Mouse (Mus musculus): Measurements from ENCODE around the gene Zfp511. TPM values are rescaled to one million over a fixed set of nuclear protein-coding genes. Genes with fewer than 3 reads are reported as not detected.

Gene Zfp511
- polyA plus RNA-seq, 1 experiment from 2014 or later = 42.6 TPM

DNA sequence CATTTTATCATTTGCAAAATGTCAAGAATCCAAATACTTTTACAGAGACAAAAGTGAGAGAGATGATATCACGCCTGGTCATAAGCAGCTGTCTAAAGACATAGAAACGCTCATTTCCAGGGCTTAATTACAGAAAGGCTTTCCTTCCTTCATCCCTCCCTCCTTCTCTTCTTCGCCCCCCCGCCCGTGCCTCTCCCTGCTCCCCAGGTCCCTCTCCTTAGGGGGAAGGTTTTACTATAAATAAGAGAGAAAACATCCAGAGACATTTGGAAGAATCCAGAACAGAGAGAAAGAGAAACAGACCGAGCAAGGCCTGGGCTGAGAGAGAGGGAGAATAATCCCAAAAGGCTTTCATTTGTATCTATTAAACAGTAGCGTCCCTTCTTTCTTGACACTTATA is 735 bp upstream of the Zfp511 start:
- ATAC-seq (replicated peaks; ENCODE audit: low FRiP score) = no peak
- Histone ChIP-seq H3K4me3 (ENCODE audit: low read depth, low read length) (peak overlapping the region; percentile 87), H3K36me3 (ENCODE audit: control insufficient read depth, insufficient read depth, low read length) (peaks cover 9% of the 10 kb centered on the region; the same call in 1 of the 2 replicates), H3K4me1 (replicated peaks; ENCODE audit: control insufficient read depth, insufficient read depth, low read length) (no peaks in the 10 kb centered on the region; the same call in 1 of the 2 replicates), H3K27me3 (ENCODE audit: control insufficient read depth, insufficient read depth, low read length) (no peaks in the 10 kb centered on the region), H3K9ac (ENCODE audit: low read length) (peak overlapping the region; percentile 88), H3K27ac (ENCODE audit: low read depth, low read length) (no peak overlapping the region), H3K9me3 (ENCODE audit: control insufficient read depth, low read length) (no peaks in the 10 kb centered on the region), H3K4me2 (ENCODE audit: low read depth, low read length, severe bottlenecking) (peak overlapping the region; percentile 88)
- 18% methylated on average over 7 of the region's 7 CpGs for WGBS
- DNase-seq (ENCODE audit: low spot score) = no peak

DNA sequence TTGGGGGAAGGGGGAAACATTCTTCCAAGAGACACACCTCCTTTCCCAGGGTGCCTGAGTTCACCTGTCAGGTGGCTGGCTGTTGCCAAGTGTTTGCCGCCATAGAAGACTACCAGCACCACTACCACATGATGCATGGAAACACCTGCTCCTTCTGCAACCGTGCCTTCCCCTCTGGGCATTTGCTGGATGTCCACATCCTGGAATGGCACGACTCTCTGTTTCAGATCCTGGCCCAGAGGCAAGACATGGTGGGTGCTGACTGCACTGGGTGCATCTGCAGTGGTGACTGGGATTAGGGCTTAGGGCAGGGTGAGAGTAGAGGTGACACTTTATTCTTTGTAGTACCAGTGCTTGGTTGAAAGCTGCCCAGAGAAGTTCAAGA is 972 bp downstream of the Zfp511 start:
- peak overlapping the region; percentile 88 for H3K9ac ChIP-seq (ENCODE audit: low read length)
- DNase-seq (ENCODE audit: low spot score) (no peak), ATAC-seq (replicated peaks; ENCODE audit: low FRiP score) (no peak)
- WGBS = 38% methylated on average over 3 of the region's 3 CpGs
- H3K9me3 ChIP-seq (ENCODE audit: control insufficient read depth, low read length) = no peaks in the 10 kb centered on the region
- H3K27ac ChIP-seq (ENCODE audit: low read depth, low read length) = no peak overlapping the region
- peak overlapping the region; percentile 87 for H3K4me3 ChIP-seq (ENCODE audit: low read depth, low read length)
- H3K4me1 ChIP-seq (replicated peaks; ENCODE audit: control insufficient read depth, insufficient read depth, low read length) = no peaks in the 10 kb centered on the region; the same call in 1 of the 2 replicates
- H3K27me3 ChIP-seq (ENCODE audit: control insufficient read depth, insufficient read depth, low read length) = no peaks in the 10 kb centered on the region
- H3K4me2 ChIP-seq (ENCODE audit: low read depth, low read length, severe bottlenecking) = peak overlapping the region; percentile 88
- H3K36me3 ChIP-seq (ENCODE audit: control insufficient read depth, insufficient read depth, low read length) = no peaks in the 10 kb centered on the region; the same call in 1 of the 2 replicates

DNA sequence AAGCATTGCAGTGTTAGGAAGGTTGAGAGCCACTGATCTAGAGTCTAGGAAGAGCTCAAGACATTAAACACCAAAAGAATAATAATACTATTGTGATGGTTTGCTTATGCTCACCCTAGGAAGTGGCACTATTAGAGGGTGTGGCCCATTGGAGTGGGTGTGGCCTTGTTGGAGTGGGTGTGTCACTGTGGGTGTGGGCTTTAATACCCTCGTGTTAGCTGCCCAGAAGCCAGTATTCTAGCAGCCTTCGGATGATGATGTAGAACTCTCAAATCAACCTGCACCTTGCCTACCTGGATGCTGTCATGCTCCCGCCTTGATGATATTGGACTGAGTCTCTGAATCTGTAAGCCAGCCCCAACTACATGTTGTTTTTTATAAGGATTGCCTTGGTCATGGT is 6.5 kb downstream of the Zfp511 start:
- Histone ChIP-seq H3K9ac (ENCODE audit: low read length) (no peak overlapping the region), H3K36me3 (ENCODE audit: control insufficient read depth, insufficient read depth, low read length) (no peaks in the 10 kb centered on the region), H3K4me1 (replicated peaks; ENCODE audit: control insufficient read depth, insufficient read depth, low read length) (no peaks in the 10 kb centered on the region), H3K27me3 (ENCODE audit: control insufficient read depth, insufficient read depth, low read length) (peaks cover 32% of the 10 kb centered on the region), H3K4me2 (ENCODE audit: low read depth, low read length, severe bottlenecking) (no peak overlapping the region), H3K9me3 (ENCODE audit: control insufficient read depth, low read length) (no peaks in the 10 kb centered on the region), H3K4me3 (ENCODE audit: low read depth, low read length) (no peak overlapping the region), H3K27ac (ENCODE audit: low read depth, low read length) (no peak overlapping the region)
- DNase-seq (ENCODE audit: low spot score) (no peak), ATAC-seq (replicated peaks; ENCODE audit: low FRiP score) (no peak)
- 64% methylated on average over 3 of the region's 3 CpGs for WGBS

DNA sequence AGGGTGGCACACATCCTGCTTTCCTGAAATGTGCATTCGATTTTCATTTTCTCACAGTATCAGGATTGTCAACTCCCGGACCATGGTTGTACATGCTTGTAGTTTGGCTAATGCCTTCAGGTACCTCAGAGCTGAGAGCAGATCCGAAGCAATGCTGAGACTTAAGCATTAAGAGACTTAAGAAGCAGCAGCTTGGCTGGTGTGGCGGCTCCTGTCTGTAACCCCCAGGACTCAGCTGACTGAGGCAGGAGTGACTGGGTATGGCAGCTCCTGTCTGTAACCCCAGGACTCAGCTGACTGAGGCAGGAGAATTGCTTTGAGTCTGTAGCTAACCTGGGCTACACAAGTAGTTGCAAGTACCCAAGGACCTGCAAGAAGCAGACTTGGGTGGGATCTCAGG is 9.4 kb downstream of the Zfp511 start:
- H3K4me2 ChIP-seq (ENCODE audit: low read depth, low read length, severe bottlenecking) = no peak overlapping the region
- no peaks in the 10 kb centered on the region for H3K9me3 ChIP-seq (ENCODE audit: control insufficient read depth, low read length)
- H3K4me1 ChIP-seq (replicated peaks; ENCODE audit: control insufficient read depth, insufficient read depth, low read length) = peaks cover 17% of the 10 kb centered on the region; the same call in 1 of the 2 replicates
- no peak for ATAC-seq (replicated peaks; ENCODE audit: low FRiP score)
- no peak for DNase-seq (ENCODE audit: low spot score)
- H3K36me3 ChIP-seq (ENCODE audit: control insufficient read depth, insufficient read depth, low read length) = no peaks in the 10 kb centered on the region
- H3K27me3 ChIP-seq (ENCODE audit: control insufficient read depth, insufficient read depth, low read length) = peaks cover 60% of the 10 kb centered on the region
- H3K9ac ChIP-seq (ENCODE audit: low read length) = no peak overlapping the region
- no peak overlapping the region for H3K4me3 ChIP-seq (ENCODE audit: low read depth, low read length)
- 74% methylated on average over 4 of the region's 4 CpGs for WGBS
- H3K27ac ChIP-seq (ENCODE audit: low read depth, low read length) = no peak overlapping the region

DNA sequence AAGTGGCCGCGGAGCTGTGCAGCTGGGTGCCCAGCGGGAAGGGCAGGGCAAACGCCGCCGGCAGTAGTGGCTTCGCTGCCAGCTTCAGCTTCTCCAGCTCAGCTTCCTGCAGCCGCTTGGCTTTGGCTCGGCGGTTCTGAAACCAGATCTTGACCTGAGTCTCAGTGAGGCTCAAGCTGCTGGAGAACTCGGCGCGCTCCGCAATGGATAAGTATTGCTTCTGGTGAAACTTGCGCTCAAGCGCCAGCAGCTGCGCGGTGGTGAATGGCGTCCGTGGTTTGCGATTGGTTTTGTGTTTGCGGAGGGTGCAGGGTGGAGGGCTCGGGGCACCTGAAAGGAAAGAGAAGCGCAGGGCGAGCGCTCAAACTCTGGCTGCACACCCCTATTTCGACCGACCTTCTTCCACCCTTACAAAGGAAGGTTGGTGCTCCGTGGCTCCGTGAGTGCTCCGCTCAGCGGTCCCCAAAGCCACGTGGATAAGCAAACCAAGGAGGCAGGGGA is 11.7 kb downstream of the Zfp511 start:
- Histone ChIP-seq H3K9me3 (ENCODE audit: control insufficient read depth, low read length) (no peaks in the 10 kb centered on the region), H3K36me3 (ENCODE audit: control insufficient read depth, insufficient read depth, low read length) (no peaks in the 10 kb centered on the region), H3K4me3 (ENCODE audit: low read depth, low read length) (peak overlapping the region; percentile 31), H3K27me3 (ENCODE audit: control insufficient read depth, insufficient read depth, low read length) (peaks cover 81% of the 10 kb centered on the region), H3K4me2 (ENCODE audit: low read depth, low read length, severe bottlenecking) (peak overlapping the region; percentile 44), H3K4me1 (replicated peaks; ENCODE audit: control insufficient read depth, insufficient read depth, low read length) (peaks cover 17% of the 10 kb centered on the region; the same call in 1 of the 2 replicates), H3K27ac (ENCODE audit: low read depth, low read length) (no peak overlapping the region), H3K9ac (ENCODE audit: low read length) (peak overlapping the region; percentile 17; the same call in 1 of the 2 replicates)
- DNase-seq (ENCODE audit: low spot score) (peak; percentile 70), ATAC-seq (replicated peaks; ENCODE audit: low FRiP score) (no peak; the same call in 1 of the 2 replicates)
- WGBS = under 1% methylated on average over 33 of the region's 33 CpGs

DNA sequence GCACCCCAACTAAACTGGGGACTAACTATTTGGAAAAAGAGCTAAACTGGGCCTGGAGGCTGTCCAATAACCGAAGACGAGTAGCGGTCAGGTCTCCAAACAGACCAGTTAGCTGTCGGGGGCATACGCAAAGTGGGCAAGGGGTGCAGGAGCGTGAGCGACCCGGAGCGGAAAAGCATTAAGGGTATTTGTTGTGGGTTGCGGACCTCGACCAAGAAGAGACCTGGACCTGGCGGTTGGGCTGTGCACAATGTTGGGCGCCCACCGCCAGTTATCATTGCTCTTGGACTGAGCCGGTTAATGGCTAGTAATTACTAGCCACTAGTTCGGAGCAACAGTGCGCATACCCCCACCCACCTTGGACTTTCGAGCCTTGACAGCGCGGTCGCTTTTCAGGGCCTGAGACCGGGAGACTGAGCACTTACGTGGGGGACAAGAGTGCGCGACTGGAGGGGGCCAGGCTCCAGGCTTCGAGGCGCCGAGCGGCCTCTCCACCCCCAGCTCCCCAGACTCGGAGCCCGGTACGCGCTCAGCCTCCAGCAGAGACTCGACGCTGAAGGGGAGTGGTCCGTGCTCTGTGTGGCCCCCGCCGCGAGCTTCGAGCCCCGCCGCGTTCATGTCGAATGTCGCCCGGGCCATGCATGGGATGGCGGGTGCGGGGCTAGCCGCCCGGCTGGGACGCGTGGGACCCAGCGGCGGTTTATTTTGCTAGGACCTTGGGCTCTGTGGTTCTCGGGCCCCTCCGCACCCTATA is 12.3 kb downstream of the Zfp511 start, which contains the start of gene Msx3:
TSS of gene Msx3 (minus strand) at position 729 of the 754 bp plus-strand sequence.
- WGBS = under 1% methylated on average over 56 of the region's 56 CpGs
- Histone ChIP-seq H3K36me3 (ENCODE audit: control insufficient read depth, insufficient read depth, low read length) (no peaks in the 10 kb centered on the region), H3K9ac (ENCODE audit: low read length) (peak within 1 kb of the TSS; percentile 17; the same call in 1 of the 2 replicates), H3K4me3 (ENCODE audit: low read depth, low read length) (peak within 1 kb of the TSS; percentile 31), H3K27me3 (ENCODE audit: control insufficient read depth, insufficient read depth, low read length) (peaks cover 85% of the 10 kb centered on the region), H3K9me3 (ENCODE audit: control insufficient read depth, low read length) (no peaks in the 10 kb centered on the region), H3K4me1 (replicated peaks; ENCODE audit: control insufficient read depth, insufficient read depth, low read length) (peaks cover 17% of the 10 kb centered on the region; the same call in 1 of the 2 replicates), H3K27ac (ENCODE audit: low read depth, low read length) (no peak within 1 kb of the TSS), H3K4me2 (ENCODE audit: low read depth, low read length, severe bottlenecking) (peak within 1 kb of the TSS; percentile 44)
- peak; percentile 60 for DNase-seq (ENCODE audit: low spot score)
- ATAC-seq (replicated peaks; ENCODE audit: low FRiP score) = peak; percentile 53

DNA sequence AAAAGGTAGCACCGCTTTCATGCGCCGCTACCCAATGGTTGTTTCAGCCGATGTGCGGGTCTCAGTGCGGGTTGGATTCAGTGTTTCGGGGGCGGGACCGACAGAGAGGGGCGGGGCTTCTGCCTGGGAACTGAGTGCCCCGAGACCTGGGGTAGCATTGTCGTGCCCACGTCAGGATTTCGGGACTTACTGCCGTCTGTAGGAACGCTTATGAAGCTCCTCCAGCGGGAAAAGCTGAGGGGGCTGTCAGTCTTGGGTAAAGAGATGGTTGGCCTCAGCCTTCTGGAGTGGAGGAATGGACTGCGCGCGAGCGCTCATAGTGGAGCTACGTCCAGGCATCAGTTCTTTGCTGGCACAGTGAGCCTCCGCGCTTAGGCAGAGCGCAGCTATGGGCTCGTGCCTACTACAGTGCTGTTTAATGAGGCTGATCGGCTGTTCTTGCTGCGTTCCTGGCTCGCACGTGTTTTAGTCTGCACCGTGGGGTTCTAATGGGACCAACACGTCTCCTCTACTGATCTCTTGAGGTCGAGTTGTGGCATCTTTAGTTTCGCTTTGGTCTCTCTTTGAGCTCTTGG is 13.0 kb downstream of the Zfp511 start:
- peak overlapping the region; percentile 31 for H3K4me3 ChIP-seq (ENCODE audit: low read depth, low read length)
- under 1% methylated on average over 34 of the region's 34 CpGs for WGBS
- H3K27ac ChIP-seq (ENCODE audit: low read depth, low read length) = no peak overlapping the region
- ATAC-seq (replicated peaks; ENCODE audit: low FRiP score) (peak; percentile 71), DNase-seq (ENCODE audit: low spot score) (peak; percentile 71)
- peaks cover 17% of the 10 kb centered on the region; the same call in 1 of the 2 replicates for H3K4me1 ChIP-seq (replicated peaks; ENCODE audit: control insufficient read depth, insufficient read depth, low read length)
- H3K36me3 ChIP-seq (ENCODE audit: control insufficient read depth, insufficient read depth, low read length) = no peaks in the 10 kb centered on the region
- no peak overlapping the region for H3K9ac ChIP-seq (ENCODE audit: low read length)
- peaks cover 88% of the 10 kb centered on the region for H3K27me3 ChIP-seq (ENCODE audit: control insufficient read depth, insufficient read depth, low read length)
- peak overlapping the region; percentile 44 for H3K4me2 ChIP-seq (ENCODE audit: low read depth, low read length, severe bottlenecking)
- no peaks in the 10 kb centered on the region for H3K9me3 ChIP-seq (ENCODE audit: control insufficient read depth, low read length)

DNA sequence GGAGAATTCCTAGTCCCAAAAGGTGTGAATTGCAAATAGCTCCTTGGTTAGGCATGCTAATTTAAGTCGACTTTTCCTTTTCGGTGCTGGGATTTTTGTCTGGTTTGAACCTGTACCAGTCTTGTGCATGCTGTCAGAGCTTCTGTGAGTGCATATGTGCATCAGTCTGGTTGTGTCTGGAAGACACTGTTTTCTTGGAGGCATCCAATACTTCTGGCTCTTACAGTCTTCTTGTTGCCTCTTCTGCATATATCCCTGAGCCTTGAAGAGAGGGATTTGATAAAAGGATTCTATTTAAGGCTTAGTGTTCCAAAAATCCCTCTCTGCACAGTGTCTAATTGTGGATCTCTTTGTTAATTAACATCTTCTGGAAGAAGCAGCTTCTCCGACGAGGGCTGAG is 17.9 kb downstream of the Zfp511 start:
- peaks cover 75% of the 10 kb centered on the region for H3K27me3 ChIP-seq (ENCODE audit: control insufficient read depth, insufficient read depth, low read length)
- H3K9ac ChIP-seq (ENCODE audit: low read length) = no peak overlapping the region
- H3K4me2 ChIP-seq (ENCODE audit: low read depth, low read length, severe bottlenecking) = no peak overlapping the region
- no peak for ATAC-seq (replicated peaks; ENCODE audit: low FRiP score)
- H3K9me3 ChIP-seq (ENCODE audit: control insufficient read depth, low read length) = no peaks in the 10 kb centered on the region
- DNase-seq (ENCODE audit: low spot score) = no peak
- H3K4me3 ChIP-seq (ENCODE audit: low read depth, low read length) = no peak overlapping the region
- no peak overlapping the region for H3K27ac ChIP-seq (ENCODE audit: low read depth, low read length)
- H3K4me1 ChIP-seq (replicated peaks; ENCODE audit: control insufficient read depth, insufficient read depth, low read length) = peaks cover 14% of the 10 kb centered on the region
- 75% methylated on average over 4 of the region's 4 CpGs for WGBS
- H3K36me3 ChIP-seq (ENCODE audit: control insufficient read depth, insufficient read depth, low read length) = no peaks in the 10 kb centered on the region

Measured in forebrain, embryonic 11.5 days (tissue).